Mouse (Mus musculus): ENCODE data around the gene Rflnb. TPM values are rescaled to one million over a fixed set of nuclear protein-coding genes. Genes with fewer than 3 reads are reported as not detected.

Gene Rflnb
- 23.1 TPM for polyA plus RNA-seq (2014; fragmentation: Illumina TruSeq; extraction: RNeasy Lipid Tissue Mini Kit (QIAGEN cat#74804); ENCODE audit: low read depth, low replicate concordance)

GRCm38 (mm10) chr11:76027139-76028071, at the start of gene Rflnb:
Gene Rflnb, minus strand, starts transcription at chr11:76027782.

GRCm38 (mm10) chr11:75999440-76000155, 28.0 kb downstream of the Rflnb start, which contains the start of gene 1700016K19Rik:
Gene 1700016K19Rik, plus strand, starts transcription at chr11:75999912.

Other genes starting within 250 kb of the Rflnb start
- gene Doc2b, start 231.7 kb downstream of the Rflnb start, polyA plus RNA-seq (2014; fragmentation: Illumina TruSeq; extraction: RNeasy Lipid Tissue Mini Kit (QIAGEN cat#74804); ENCODE audit: low read depth, low replicate concordance), result 9.4 TPM
- 5.5 TPM for gene Rph3al, start 89.4 kb downstream of the Rflnb start, polyA plus RNA-seq (2014; fragmentation: Illumina TruSeq; extraction: RNeasy Lipid Tissue Mini Kit (QIAGEN cat#74804); ENCODE audit: low read depth, low replicate concordance)
- not detected for gene 1700016K19Rik, start 27.9 kb downstream of the Rflnb start, polyA plus RNA-seq (2014; fragmentation: Illumina TruSeq; extraction: RNeasy Lipid Tissue Mini Kit (QIAGEN cat#74804); ENCODE audit: low read depth, low replicate concordance)
- gene Vps53, start 151.9 kb upstream of the Rflnb start, polyA plus RNA-seq (2014; fragmentation: Illumina TruSeq; extraction: RNeasy Lipid Tissue Mini Kit (QIAGEN cat#74804); ENCODE audit: low read depth, low replicate concordance), result 47.4 TPM
- 5.6 TPM for gene Fam57a, start 151.9 kb upstream of the Rflnb start, polyA plus RNA-seq (2014; fragmentation: Illumina TruSeq; extraction: RNeasy Lipid Tissue Mini Kit (QIAGEN cat#74804); ENCODE audit: low read depth, low replicate concordance)
- not detected for gene Dbil5, start 189.8 kb upstream of the Rflnb start, polyA plus RNA-seq (2014; fragmentation: Illumina TruSeq; extraction: RNeasy Lipid Tissue Mini Kit (QIAGEN cat#74804); ENCODE audit: low read depth, low replicate concordance)
- gene Gemin4, start 189.9 kb upstream of the Rflnb start, polyA plus RNA-seq (2014; fragmentation: Illumina TruSeq; extraction: RNeasy Lipid Tissue Mini Kit (QIAGEN cat#74804); ENCODE audit: low read depth, low replicate concordance), result not detected
- 3.0 TPM for gene Mrm3, start 215.9 kb upstream of the Rflnb start, polyA plus RNA-seq (2014; fragmentation: Illumina TruSeq; extraction: RNeasy Lipid Tissue Mini Kit (QIAGEN cat#74804); ENCODE audit: low read depth, low replicate concordance)
- 156 TPM for gene Glod4, start 215.9 kb upstream of the Rflnb start, polyA plus RNA-seq (2014; fragmentation: Illumina TruSeq; extraction: RNeasy Lipid Tissue Mini Kit (QIAGEN cat#74804); ENCODE audit: low read depth, low replicate concordance)